Mouse (Mus musculus) bone marrow, adult 2 months (tissue): ENCODE measurements at regions not wholly inside any gene's neighbourhood (a gene's known extent, or its start where the extent isn't known, plus 50 kb on each side); places are given as distances from the start of the nearest gene placed in this dataset.

Experiments used
- H3K27ac ChIP-seq: fragments of 200-500 bp; 2 replicates; pipeline ENCODE4 v1.5.1; 2012; ENCODE audit warnings: low read depth, mild to moderate bottlenecking, control low read depth, inconsistent platforms, low read length; ENCODE audit not compliant: control insufficient read depth, poor library complexity, insufficient read depth
- H3K4me1 ChIP-seq: fragments of 200-500 bp; 2 replicates; pipeline ENCODE4 v1.6.1; 2011; ENCODE audit warnings: low read length; ENCODE audit not compliant: control insufficient read depth, insufficient read depth
- H3K4me3 ChIP-seq: fragments of 200-500 bp; replicated peaks from 2 replicates; pipeline ENCODE3; 2011; ENCODE audit warnings: mild to moderate bottlenecking, low read depth, low read length, control low read depth; ENCODE audit not compliant: control insufficient read depth
- CTCF ChIP-seq: fragments of 200-500 bp; IDR thresholded peaks from 2 replicates; pipeline ENCODE4 v1.5.1; 2011; ENCODE audit warnings: low read length, control low read depth; ENCODE audit not compliant: control insufficient read depth, insufficient read depth
- POLR2A ChIP-seq: fragments of 200-500 bp; IDR thresholded peaks from 2 replicates; pipeline ENCODE4 v1.6.1; 2011; ENCODE audit warnings: low read depth, mild to moderate bottlenecking, control low read depth, low read length, borderline replicate concordance; ENCODE audit not compliant: control insufficient read depth
- WGBS: fragments of 180-500 bp; shearing (Covaris S2); methylation state at CpG from one replicate; pipeline ENCODE4 v1.1.7; 2018; 5-methylcytosine and 5-hydroxymethylcytosine counted together

GRCm38 (mm10) chr13:48717036-48717435 is 54.2 kb downstream of the Barx1 start:
- H3K4me3 ChIP-seq, result no peak overlapping the region
- H3K4me1 ChIP-seq, result no peaks in the 10 kb centered on the region
- H3K27ac ChIP-seq, result no peak overlapping the region
- TF ChIP-seq CTCF, result no peak
- no peak for TF ChIP-seq POLR2A
- 70% methylated on average over 16 of the region's 16 CpGs for WGBS

- H3K4me3 ChIP-seq, result no peak overlapping the region
- H3K4me1 ChIP-seq, result no peaks in the 10 kb centered on the region
- WGBS, result 76% methylated on average over 10 of the region's 10 CpGs
- no peak overlapping the region for H3K27ac ChIP-seq
- TF ChIP-seq CTCF (no peak), POLR2A (no peak)
Measured at GRCm38 (mm10) chr13:48717451-48717850, 54.7 kb downstream of the Barx1 start.

GRCm38 (mm10) chr13:48723676-48724075 is 60.9 kb downstream of the Barx1 start:
- Histone ChIP-seq H3K4me3 (no peak overlapping the region), H3K4me1 (no peaks in the 10 kb centered on the region), H3K27ac (no peak overlapping the region)
- TF ChIP-seq CTCF, result no peak
- no peak for TF ChIP-seq POLR2A
- WGBS, result 60% methylated on average over 8 of the region's 8 CpGs

- no peaks in the 10 kb centered on the region for H3K4me1 ChIP-seq
- no peak overlapping the region for H3K27ac ChIP-seq
- WGBS, result 21% methylated on average over 4 of the region's 4 CpGs
- no peak overlapping the region for H3K4me3 ChIP-seq
- no peak for TF ChIP-seq CTCF
- no peak for TF ChIP-seq POLR2A
Measured at GRCm38 (mm10) chr13:48726430-48726829, 63.6 kb downstream of the Barx1 start.

GRCm38 (mm10) chr13:48731046-48731996 is 68.5 kb downstream of the Barx1 start:
- 4% methylated on average over 51 of the region's 51 CpGs for WGBS
- TF ChIP-seq POLR2A (no peak), CTCF (no peak)
- H3K4me3 ChIP-seq, result no peak overlapping the region

GRCm38 (mm10) chr13:48732168-48732841 is 69.5 kb downstream of the Barx1 start:
- H3K4me3 ChIP-seq, result no peak overlapping the region
- 6% methylated on average over 29 of the region's 29 CpGs for WGBS

More at GRCm38 (mm10) chr13:48731046-48731996, 68.5 kb downstream of the Barx1 start:
- Histone ChIP-seq H3K4me1 (no peaks in the 10 kb centered on the region), H3K27ac (no peak overlapping the region)

GRCm38 (mm10) chr13:48734985-48735384 is 72.2 kb downstream of the Barx1 start:
- TF ChIP-seq POLR2A (no peak), CTCF (no peak)
- Histone ChIP-seq H3K4me3 (no peak overlapping the region), H3K27ac (no peak overlapping the region), H3K4me1 (no peaks in the 10 kb centered on the region)
- WGBS, result 50% methylated on average over 9 of the region's 9 CpGs

More at GRCm38 (mm10) chr13:48732168-48732841, 69.5 kb downstream of the Barx1 start:
- TF ChIP-seq POLR2A (no peak), CTCF (peak; percentile 43; the same call in 1 of the 2 replicates)
- H3K27ac ChIP-seq, result no peak overlapping the region
- no peaks in the 10 kb centered on the region for H3K4me1 ChIP-seq

- no peak overlapping the region for H3K4me3 ChIP-seq
- TF ChIP-seq CTCF, result no peak
- no peak for TF ChIP-seq POLR2A
- 54% methylated on average over 5 of the region's 5 CpGs for WGBS
Measured at GRCm38 (mm10) chr13:48745566-48745965, 82.8 kb downstream of the Barx1 start.

GRCm38 (mm10) chr13:48746301-48746700 is 83.5 kb downstream of the Barx1 start:
- no peak overlapping the region for H3K4me3 ChIP-seq
- no peak overlapping the region for H3K27ac ChIP-seq
- no peaks in the 10 kb centered on the region for H3K4me1 ChIP-seq
- WGBS, result 40% methylated on average over 7 of the region's 7 CpGs
- TF ChIP-seq POLR2A, result no peak
- TF ChIP-seq CTCF, result no peak

More at GRCm38 (mm10) chr13:48745566-48745965, 82.8 kb downstream of the Barx1 start:
- no peaks in the 10 kb centered on the region for H3K4me1 ChIP-seq
- H3K27ac ChIP-seq, result no peak overlapping the region
